Mouse (Mus musculus) gastrocnemius, postnatal 36 days (tissue): ENCODE data around the gene Aagab. TPM values are rescaled to one million over a fixed set of nuclear protein-coding genes. Genes with fewer than 3 reads are reported as not detected.

Source experiments
- DNase-seq, 2 experiments: peaks; one replicate each; pipeline ENCODE4 v3.0.0; 2022
- intact Hi-C: fragments of 180-260 bp; cut with DNase I; formaldehyde crosslinking; loops from one replicate; pipeline ENCODE4 v1.15.1; 2025
- long read RNA-seq, 2 experiments: library from polyadenylated mRNA; stranded (forward); transcript quantifications; one replicate each; pipeline ENCODE4 v2.0.0; 2021
- total RNA-seq, 2 experiments: library from RNA; stranded (reverse); gene quantifications; 2 replicates each; pipeline ENCODE4 v1.2.3; 2021

The Aagab gene
- total RNA-seq, result 10 to 100 TPM; 10.9 TPM
- long read RNA-seq, experiment 1, full-length matches to known transcripts, result 7 of 17 reads
- long read RNA-seq, experiment 1, partial matches to known transcripts, result 0 of 17 reads
- long read RNA-seq, experiment 1, other reads (novel, unspliced or antisense), result 10 of 17 reads
- long read RNA-seq, experiment 2, full-length matches to known transcripts, result 9 of 19 reads
- long read RNA-seq, experiment 2, partial matches to known transcripts, result 0 of 19 reads
- long read RNA-seq, experiment 2, other reads (novel, unspliced or antisense), result 10 of 19 reads

GRCm38 (mm10) chr9:63602043-63602939 lies at the start of gene Aagab, which contains the start of gene Iqch:
Gene Aagab, plus strand, starts transcription at chr9:63602660.
Gene Iqch, minus strand, starts transcription at chr9:63602493.
- intact Hi-C loops, result no loop called here
- peak; percentile 91 to 94 for DNase-seq

DNA sequence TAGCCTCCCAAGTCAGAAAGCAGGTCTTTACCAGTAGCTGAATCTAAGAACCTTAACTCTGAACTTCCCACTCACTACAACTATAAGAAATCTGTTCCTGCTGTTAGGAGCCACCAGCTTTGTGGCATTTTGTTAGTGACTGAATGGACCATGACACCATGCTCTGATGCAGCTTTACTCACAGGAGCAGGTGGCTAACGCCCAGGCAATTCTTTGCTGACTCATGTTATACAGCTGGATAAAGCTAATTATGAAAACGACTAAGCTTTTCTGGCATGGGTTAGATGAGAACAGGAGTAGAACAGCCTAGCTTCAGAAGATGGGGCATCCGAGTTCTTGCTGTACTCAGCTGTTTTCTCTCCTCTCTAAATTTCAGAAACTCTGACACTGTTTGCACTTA lies 48.8 kb upstream of the Aagab start:
- no peak for DNase-seq
- intact Hi-C loops, result no loop called here

DNA sequence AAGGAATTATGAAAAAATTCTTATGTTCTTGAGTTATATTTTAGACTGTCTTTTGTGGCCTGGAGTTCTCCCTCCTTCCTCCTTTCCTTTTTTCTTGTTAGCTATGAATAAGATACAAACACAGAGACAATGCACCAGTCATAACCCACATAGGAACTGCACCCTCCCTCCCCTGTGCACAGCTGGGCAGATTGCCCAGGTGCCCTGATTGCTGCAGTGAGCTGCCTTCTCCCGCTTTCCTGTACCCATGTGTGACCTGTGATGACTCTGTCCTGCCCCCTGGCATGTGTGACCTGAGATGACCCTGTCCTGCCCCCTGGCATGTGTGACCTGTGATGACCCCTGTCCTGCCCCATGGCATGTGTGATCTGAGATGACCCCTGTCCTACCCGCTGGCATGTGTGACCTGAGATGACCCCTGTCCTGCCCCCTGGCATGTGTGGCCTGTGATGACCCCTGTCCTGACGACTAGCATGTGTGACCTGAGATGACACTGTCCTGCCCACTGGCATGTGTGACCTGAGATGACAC lies 46.9 kb upstream of the Aagab start:
- intact Hi-C loops, result no loop called here
- no peak for DNase-seq

DNA sequence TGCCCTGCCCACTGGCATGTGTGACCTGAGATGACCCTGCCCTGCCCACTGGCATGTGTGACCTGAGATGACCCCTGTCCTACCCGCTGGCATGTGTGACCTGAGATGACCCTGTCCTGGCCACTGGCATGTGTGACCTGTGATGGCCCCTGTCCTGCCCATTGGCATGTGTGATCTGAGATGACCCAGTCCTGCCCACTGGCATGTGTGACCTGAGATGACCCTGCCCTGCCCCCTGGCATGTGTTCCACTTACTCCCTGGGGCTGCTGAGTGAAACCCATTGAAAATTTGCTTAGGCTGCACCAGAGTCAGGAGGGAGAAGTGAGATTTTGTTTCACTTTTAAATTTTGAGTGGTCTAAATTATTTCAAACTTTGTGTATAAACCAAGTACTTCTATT lies 46.1 kb upstream of the Aagab start:
- intact Hi-C loops, result no loop called here
- no peak for DNase-seq

GRCm38 (mm10) chr9:63556933-63557332 lies 45.5 kb upstream of the Aagab start:
- intact Hi-C loops, result no loop called here
- DNase-seq, result no peak

- DNase-seq, result no peak
- intact Hi-C loops, result no loop called here
Observed at GRCm38 (mm10) chr9:63561931-63562330, 40.5 kb upstream of the Aagab start.

DNA sequence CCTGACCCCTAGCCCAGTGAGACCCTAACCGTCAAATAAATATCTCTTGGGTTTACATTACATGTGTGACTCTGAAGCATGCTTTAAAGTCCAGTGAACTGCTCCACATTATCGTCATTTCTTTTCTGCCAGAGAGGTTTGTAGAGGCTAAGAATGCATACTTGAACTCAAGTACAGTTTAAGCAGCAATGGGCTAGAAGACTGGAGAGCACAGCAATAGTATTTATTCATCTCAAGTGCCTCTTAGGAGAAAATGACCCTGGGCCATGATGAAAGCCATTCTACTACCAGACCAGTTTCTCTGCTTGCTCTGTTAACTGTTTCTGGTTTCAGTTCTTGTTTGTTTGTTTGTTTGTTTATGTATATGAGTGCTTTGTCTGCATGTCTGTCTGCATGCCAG lies 39.0 kb upstream of the Aagab start:
- intact Hi-C loops, result no loop called here
- DNase-seq, result no peak

DNA sequence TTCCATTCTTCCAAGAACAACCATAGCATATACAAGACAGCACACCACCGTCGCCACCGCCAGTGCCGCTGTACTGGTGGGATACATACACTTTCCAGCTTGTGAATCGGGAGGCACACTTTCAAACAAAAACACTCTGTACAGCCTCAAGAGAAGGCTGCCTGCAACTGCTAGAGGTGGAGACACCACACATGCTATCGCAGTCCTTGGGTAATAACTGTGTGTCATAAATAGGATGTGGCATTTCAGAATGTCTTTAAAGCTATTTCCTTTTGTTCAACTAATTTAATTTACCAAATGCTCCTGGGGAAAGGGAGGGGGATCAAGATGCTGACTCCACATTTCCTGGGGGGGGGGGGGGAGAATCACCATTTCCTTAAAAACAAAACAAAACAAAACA lies 34.1 kb upstream of the Aagab start:
- intact Hi-C loops, result no loop called here
- DNase-seq, result no peak

DNA sequence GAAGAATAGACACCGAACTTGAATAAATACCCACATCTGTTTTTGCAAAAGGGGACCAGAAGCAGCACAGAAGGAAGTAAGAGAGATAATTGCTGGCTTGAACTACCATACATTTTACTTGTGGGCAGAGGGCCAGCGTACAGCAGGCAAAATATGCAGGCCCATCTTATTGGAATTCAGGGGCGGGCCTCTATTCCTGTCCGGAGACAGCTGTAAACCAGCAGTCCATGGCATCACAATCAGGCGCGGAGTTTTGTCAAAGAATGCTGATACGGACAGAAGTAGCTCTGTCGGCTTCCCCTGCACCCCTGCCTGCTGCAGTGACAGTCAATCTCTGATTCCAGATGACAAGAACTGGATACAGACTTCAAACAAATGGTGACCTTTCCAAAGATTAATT lies 33.7 kb upstream of the Aagab start:
- intact Hi-C loops, result no loop called here
- no peak for DNase-seq

DNA sequence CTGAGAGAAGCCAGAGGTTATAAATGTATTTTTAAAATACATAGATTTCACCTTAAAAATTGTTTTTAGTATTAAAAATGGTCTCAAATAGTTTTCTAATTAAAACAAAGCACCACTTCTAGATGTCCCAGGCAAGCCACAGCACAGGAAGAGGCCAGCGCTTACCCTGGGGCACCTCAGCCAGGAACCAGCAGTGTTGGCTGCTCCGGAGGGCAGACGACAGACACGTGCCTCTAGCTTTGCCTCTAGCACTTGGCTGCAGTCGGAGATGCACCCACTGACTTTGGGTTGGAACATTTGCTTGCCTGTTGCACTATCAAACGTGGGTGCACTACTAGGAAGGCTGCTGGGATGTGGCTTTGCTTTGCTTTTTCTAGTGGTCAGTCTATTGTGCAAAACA lies 30.6 kb upstream of the Aagab start:
- no peak for DNase-seq
- intact Hi-C loops, result loop anchor here (2.0 kb wide), 1 partner anchor 269 kb away; no protein-coding TSS in a partner anchor

DNA sequence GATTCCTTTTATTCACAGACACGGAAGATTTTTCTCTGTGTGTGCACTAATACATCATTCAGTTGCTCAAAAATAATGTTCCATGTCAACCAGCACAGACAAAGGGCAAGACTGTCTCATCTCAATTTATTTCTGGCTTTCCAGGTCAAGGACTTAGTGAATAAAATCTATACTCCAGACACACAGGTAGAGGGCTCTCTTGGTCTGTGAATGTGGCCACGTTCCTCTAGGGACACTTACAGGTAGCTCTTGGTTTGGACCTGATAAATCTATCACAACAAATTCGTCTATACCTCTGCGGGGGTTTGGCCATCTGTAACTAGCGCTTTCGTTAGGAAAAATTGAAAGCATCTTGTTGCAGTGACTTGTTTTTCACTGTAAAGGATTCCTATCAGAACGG lies 29.6 kb upstream of the Aagab start:
- DNase-seq, result no peak
- intact Hi-C loops, result loop anchor here (2.0 kb wide), 1 partner anchor 268 kb away; no protein-coding TSS in a partner anchor

DNA sequence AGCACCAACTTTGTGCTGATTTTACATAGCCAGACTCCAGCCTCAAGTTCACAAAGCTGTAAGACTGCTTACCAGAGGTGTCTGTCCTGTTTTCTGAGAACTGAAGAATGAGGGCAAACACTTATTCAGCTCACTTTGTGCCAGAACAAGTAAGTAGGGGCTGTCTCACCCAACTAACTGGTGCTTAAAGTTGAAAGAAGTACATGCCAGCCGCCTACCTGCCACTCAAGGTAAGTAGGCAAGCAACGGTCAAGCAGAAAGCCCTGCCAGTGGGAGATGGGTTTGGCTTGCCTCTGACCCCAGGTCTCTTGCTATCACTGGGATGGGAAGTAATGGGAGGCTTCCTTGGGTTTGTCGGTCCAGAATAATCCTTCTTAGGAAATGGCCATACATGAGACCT lies 25.0 kb upstream of the Aagab start:
- no peak for DNase-seq
- intact Hi-C loops, result no loop called here

- no peak for DNase-seq
- intact Hi-C loops, result no loop called here
Observed at GRCm38 (mm10) chr9:63579644-63580043, 22.8 kb upstream of the Aagab start.

- intact Hi-C loops, result no loop called here
- DNase-seq, result no peak
Observed at GRCm38 (mm10) chr9:63580046-63580445, 22.4 kb upstream of the Aagab start.

- intact Hi-C loops, result no loop called here
- no peak for DNase-seq
Observed at GRCm38 (mm10) chr9:63581778-63582177, 20.7 kb upstream of the Aagab start.

GRCm38 (mm10) chr9:63585251-63585650 lies 17.2 kb upstream of the Aagab start:
- DNase-seq, result no peak
- intact Hi-C loops, result no loop called here

- no peak for DNase-seq
- intact Hi-C loops, result no loop called here
Observed at GRCm38 (mm10) chr9:63589209-63589608, 13.3 kb upstream of the Aagab start.

DNA sequence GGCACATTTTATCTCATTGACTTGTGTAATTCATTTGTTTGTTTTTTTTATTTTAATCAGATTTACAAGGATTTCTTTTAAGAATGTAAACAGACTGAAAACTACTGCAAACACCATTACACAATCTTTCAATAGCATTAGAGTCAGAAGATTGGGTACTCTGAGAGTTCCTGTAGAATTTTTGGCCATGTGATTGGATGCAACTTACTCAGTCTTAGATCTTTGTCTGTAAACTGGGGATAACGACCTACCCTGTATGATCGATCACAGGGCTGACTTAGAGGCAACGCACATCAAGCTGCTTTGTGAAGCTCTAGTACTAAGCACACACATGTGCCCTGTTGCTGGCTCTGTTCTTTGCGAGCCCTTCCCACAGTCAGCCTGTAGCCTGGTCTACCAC lies 11.9 kb upstream of the Aagab start:
- intact Hi-C loops, result no loop called here
- no peak for DNase-seq

GRCm38 (mm10) chr9:63591661-63592256 lies 10.7 kb upstream of the Aagab start:
- intact Hi-C loops, result no loop called here
- no peak for DNase-seq

GRCm38 (mm10) chr9:63595032-63595431 lies 7.4 kb upstream of the Aagab start:
- no peak for DNase-seq
- intact Hi-C loops, result no loop called here

GRCm38 (mm10) chr9:63595652-63596051 lies 6.8 kb upstream of the Aagab start:
- intact Hi-C loops, result no loop called here
- DNase-seq, result no peak
